Mouse (Mus musculus) frontal cortex, postnatal 14 days (tissue): ENCODE measurements around the gene Slc29a3.
"Not testable (repeated sequence)": the region's sequence is repeated elsewhere in the genome, so short reads cannot be mapped to it uniquely, and the experiment has no call there.

Source experiments
- DNase-seq, 2 experiments: peaks; one replicate each; pipeline ENCODE4 v3.0.0; 2022; ENCODE audit warnings: low spot score in 2 of 2

The Slc29a3 gene

GRCm38 (mm10) chr10:60726896-60727295 lies 25.7 kb downstream of the Slc29a3 start:
- no peak for DNase-seq

- DNase-seq: no peak
Observed at GRCm38 (mm10) chr10:60724496-60724895, 28.1 kb downstream of the Slc29a3 start.

- no peak for DNase-seq
Observed at GRCm38 (mm10) chr10:60723345-60723744, 29.2 kb downstream of the Slc29a3 start.

DNA sequence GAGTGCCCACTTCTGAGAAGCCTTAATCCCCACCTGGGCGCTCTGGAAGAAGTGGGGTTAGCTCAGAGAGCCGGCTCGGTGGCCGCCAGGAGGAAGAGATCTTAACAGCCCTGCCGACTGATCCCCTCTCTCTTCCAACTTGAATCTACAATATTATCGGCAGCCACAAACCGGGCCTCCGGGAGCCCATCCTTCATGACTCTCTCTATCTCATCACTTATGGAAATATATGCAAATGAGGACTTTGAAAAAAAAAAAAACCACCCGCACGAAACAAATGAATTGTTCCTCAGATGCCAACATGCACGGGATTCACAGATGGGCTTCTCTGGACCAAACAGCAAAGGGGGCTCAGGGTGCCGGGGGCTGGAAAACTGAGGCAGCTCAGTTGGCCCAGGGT lies 31.0 kb downstream of the Slc29a3 start:
- no peak for DNase-seq

- no peak for DNase-seq
Observed at GRCm38 (mm10) chr10:60720461-60720860, 32.1 kb downstream of the Slc29a3 start.

DNA sequence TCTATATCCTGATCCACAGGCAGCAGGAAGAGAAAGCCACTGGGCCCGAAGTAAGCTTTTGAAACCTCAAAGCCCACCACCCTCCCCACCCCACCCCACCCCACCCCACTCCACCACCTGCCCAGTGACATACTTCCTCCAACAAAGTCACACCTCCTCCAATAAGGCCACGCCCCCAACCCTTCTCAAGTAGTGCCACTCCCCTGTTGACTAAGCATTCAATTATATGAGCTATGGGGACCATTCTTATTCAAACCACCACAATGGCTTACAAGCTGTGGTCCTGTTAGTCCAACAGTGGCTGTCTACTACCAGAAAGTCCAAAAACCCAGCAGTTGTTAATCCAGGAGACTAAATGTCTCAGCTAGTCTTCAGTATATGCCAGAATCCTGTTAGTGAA lies 34.1 kb downstream of the Slc29a3 start:
- no peak for DNase-seq

DNA sequence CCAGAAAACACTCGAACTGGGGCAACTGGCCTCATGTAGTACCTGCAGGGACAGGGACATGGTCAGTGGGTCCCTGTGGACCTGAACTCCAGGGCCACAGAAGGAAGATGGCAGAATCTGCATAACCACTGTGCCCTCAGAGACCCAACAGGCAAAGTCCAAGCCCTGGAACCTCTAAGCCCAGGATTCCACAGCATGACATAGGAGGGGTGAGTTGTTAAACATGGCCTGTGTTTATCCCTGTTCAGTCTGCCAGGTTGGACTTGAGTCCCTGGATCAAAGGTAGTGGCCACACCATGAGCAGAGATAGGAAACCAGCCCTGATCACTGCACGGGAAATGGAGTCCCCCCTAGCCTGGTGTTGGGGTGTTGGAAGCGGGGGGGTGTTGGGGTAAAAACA lies 36.1 kb downstream of the Slc29a3 start:
- DNase-seq: no peak

GRCm38 (mm10) chr10:60712299-60712698 lies 40.3 kb downstream of the Slc29a3 start:
- DNase-seq: not testable (repeated sequence)

- DNase-seq: no peak
Observed at GRCm38 (mm10) chr10:60708837-60709236, 43.8 kb downstream of the Slc29a3 start.

DNA sequence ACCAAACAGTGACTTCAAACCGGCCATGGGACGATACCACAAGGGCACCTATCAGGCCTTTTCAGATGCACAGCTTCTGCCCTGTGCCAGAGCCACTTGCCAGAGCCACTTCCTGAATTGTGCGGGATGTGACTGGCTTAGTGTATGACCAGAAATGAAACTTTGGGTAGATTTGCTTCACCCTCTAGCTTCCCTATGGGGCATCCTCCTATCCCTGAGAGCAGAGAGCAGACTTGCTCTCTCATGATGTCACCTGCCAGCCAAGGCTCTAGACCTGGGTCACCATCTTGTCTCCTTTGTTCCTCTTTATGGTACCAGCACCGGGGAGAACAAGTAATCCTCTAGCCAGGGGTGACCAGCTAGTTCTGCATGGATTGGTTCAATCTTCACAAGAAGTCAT lies 46.3 kb downstream of the Slc29a3 start:
- DNase-seq: no peak

GRCm38 (mm10) chr10:60705134-60705533 lies 47.5 kb downstream of the Slc29a3 start:
- DNase-seq: no peak

DNA sequence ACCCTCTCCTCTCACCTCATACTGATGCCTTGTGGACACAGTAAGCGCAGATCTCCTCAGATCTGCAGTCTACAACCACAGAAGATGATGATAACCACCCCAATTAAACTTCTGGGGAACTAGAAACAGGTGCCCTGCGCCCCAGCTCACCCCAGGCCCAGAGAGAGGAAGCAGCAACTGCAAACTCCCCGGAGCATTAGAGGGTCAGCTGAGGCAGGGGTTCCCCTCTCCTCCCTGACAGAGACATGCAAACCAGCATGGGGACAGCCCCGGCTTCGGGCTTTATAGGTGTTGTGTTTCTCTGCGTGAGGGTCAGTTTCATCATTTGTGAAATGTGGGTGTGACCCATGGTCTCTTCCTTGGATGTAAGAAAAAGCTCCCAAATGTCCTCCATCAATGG lies 54.8 kb downstream of the Slc29a3 start:
- no peak for DNase-seq

- peak; percentile 22 to 56 for DNase-seq
Observed at GRCm38 (mm10) chr10:60696975-60697374, 55.6 kb downstream of the Slc29a3 start.

DNA sequence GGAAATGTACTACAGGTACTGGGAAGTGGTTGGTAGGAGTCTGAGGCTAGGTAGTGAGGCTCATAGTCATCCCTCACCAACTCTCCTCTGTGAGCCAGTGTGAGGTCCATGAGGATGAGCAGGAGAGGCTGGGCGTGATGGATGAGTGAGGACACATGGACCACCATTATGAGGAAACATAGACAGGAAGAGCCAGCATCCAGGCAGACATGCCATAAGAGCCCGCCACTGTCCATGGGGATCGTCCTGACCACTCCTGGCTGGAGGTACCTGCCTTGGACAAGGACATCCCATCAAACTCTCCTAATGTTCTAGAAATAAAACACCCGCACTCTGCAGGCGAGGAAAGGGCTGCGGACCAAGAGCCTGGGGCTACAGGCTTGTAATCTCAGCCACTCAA lies 56.2 kb downstream of the Slc29a3 start, which contains the start of gene Cdh23:
Gene Cdh23, minus strand, starts transcription at position 101 of the 400 bp plus-strand sequence.
- no peak for DNase-seq

- DNase-seq: no peak
Observed at GRCm38 (mm10) chr10:60691671-60692390, 60.8 kb downstream of the Slc29a3 start.

DNA sequence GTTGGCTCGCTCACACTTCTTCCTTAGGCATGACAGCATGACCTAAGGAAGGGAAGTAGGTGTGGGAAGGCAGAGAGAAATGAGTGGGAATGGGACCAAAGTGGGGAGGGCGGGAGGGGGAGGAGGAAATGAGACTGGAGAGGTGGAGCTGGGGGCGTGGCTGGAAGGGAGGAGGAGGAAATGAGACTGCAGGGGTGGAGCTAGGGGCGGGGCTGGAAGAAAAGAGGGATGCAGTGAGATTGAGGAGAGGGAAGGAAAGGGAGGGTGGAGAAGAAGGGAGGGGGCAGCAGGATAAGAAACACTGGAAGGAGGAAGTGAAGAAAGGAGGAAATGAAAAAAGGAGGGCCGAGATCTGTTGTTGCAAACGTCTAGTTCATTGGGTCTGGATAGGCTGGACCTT lies 61.6 kb downstream of the Slc29a3 start:
- no peak for DNase-seq

DNA sequence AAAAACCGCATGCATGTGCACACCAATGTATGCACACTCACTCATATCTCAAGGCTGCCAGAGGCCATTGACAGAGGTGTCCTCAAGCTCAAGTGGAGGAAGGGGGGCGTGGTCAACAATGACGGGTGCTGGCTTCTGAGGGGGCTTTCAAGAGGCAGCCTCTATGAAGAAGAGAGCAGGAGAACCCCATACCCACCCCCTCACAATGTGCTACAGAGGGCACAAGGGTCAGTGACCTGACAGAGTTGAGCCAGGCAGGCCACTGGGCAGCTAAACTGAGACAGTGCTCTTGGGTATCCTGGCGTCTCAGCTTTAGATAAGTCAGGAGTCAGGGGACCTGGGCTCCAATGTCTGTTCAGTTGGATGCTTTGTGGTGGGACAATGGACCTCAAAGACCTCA lies 63.2 kb downstream of the Slc29a3 start:
- DNase-seq: no peak

- peak in 1 of 2 experiments; percentile 56 for DNase-seq
Observed at GRCm38 (mm10) chr10:60687011-60687776, 65.4 kb downstream of the Slc29a3 start.

DNA sequence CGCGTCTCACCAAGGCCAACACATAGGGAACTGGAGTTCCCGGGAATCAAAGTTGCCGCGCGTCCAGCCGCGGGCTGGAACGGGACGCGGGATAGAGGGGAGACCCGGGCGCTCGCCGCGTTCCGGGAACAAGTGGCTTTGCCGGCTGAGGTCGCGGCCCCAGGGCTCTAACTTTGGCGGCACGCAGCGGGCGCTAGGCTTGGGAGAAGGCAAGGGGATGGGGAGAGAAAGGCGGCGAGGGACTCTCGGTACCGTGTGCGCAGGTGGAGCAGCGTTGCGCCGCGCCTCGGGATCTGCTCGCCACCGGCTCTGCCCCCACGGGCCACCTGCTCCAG lies 66.0 kb downstream of the Slc29a3 start:
- DNase-seq: no peak

DNA sequence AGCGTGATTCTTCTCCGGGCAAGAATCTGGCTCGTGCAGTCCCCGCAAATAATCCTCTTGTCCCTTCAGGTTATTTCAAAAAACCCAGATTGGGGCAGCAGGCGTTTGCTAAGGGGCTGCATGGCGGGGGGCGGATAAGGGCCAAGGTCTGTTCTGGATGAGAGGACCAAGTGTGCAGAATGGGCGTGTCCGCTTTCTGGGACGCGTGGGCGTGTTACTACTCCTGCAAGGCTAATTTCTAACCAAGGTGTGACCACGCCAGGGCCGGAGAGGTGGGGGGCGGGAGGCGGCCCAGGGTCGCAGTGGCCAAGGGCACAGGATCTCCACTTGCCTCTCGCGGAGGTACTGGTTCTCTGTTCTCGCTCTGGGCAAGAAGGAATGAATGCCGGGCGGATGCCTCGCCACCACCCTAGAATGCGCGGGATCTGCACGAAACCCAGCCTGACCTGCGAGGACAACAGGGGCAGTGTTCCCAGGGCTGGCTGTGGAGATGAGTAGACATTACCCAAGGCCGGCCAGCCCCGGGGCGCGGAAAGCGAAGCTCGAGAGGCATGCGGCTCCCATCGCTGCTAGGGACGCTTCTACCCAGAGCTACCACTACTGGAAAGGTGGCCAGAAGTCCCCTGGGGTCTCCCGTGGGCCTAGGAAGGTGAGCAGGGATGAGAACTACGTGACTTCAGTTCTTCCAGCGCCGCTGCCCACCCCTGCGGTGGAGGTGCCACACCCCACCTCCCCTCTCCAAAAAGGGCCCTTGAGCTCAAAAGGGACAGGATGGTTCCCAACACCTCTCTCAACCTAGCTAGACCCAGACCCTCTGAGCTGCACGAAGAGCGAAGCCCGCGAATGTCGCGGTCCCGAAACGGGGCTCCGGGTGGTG lies 66.6 kb downstream of the Slc29a3 start:
- DNase-seq: no peak

GRCm38 (mm10) chr10:60678926-60679325 lies 73.7 kb downstream of the Slc29a3 start:
- no peak for DNase-seq

- DNase-seq: no peak
Observed at GRCm38 (mm10) chr10:60677319-60677718, 75.3 kb downstream of the Slc29a3 start.
